Mouse (Mus musculus): Measurements from ENCODE around the gene Prkch.

DNA sequence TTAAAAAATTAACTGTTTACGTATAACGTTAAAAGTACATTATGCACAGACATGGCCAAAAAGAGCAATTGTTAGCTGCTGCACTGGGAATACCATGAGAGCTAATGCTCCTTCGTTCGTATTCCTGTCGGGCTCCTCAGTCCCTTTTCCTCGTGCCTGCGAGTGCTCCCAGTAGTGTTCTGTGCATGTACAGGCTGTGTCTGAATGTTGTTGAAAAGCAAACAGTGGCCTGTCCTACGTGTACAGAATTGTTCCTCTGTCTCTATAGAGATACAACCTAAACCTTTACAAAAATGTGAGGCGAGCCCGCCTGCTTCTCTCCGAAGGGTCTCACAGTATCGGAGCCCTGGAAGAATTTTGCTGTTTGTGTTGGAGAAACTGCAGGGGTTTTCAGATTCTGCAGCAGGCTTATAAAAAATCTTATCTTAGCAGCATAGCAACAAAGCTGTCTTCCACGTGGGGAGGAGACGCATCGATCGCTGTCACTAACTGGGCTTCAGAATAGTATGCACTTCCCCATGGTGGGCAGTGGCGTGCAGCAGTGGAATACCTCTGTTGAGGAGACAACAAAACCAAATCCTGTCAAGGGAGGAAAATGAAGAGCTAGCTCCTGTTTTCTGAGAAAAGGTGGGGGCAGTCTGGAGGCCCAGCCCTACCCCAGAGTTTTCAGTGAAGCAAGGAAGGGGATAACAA is 147.4 kb downstream of the Prkch start:
- TF ChIP-seq CTCF (IDR thresholded peaks at IDR 0.05; ENCODE audit: low read depth, low read length): no peak
- no peak for TF ChIP-seq GATA2 (IDR thresholded peaks at IDR 0.05; ENCODE audit: borderline replicate concordance, low read depth, low read length)
- no peak for TF ChIP-seq POLR2AphosphoS5 (IDR thresholded peaks at IDR 0.05; ENCODE audit: insufficient replicate concordance, low read depth, low read length)
- no peak for TF ChIP-seq TAL1 (conservative IDR thresholded peaks at IDR 0.05; ENCODE audit: low read depth, low read length)
